Mouse (Mus musculus) ZHBTc4 (cell line): Measurements from ENCODE around the gene Kcnma1.

Experiments used
- DNase-seq: peaks from one replicate; pipeline ENCODE4 v3.0.0-alpha.2; 2011; ENCODE audit warnings: low read depth, low spot score

Gene Kcnma1

GRCm38 (mm10) chr14:23605740-23606139 is 408.6 kb downstream of the Kcnma1 start:
- no peak for DNase-seq

- DNase-seq, result no peak
Observed at GRCm38 (mm10) chr14:23602937-23603336, 411.4 kb downstream of the Kcnma1 start.

- no peak for DNase-seq
Observed at GRCm38 (mm10) chr14:23602054-23602453, 412.2 kb downstream of the Kcnma1 start.

GRCm38 (mm10) chr14:23594629-23595028 is 419.7 kb downstream of the Kcnma1 start:
- DNase-seq, result no peak

- DNase-seq, result peak; percentile 23
Observed at GRCm38 (mm10) chr14:23592826-23593447, 421.4 kb downstream of the Kcnma1 start.

GRCm38 (mm10) chr14:23589744-23590481 is 424.4 kb downstream of the Kcnma1 start:
- no peak for DNase-seq

- no peak for DNase-seq
Observed at GRCm38 (mm10) chr14:23587451-23587850, 426.8 kb downstream of the Kcnma1 start.

- DNase-seq, result peak; percentile 60
Observed at GRCm38 (mm10) chr14:23583235-23583634, 431.1 kb downstream of the Kcnma1 start.

GRCm38 (mm10) chr14:23581282-23581681 is 433.0 kb downstream of the Kcnma1 start:
- DNase-seq, result no peak

GRCm38 (mm10) chr14:23575951-23576350 is 438.3 kb downstream of the Kcnma1 start:
- DNase-seq, result peak; percentile 12

- peak; percentile 13 for DNase-seq
Observed at GRCm38 (mm10) chr14:23574136-23574535, 440.2 kb downstream of the Kcnma1 start.

GRCm38 (mm10) chr14:23573385-23573784 is 440.9 kb downstream of the Kcnma1 start:
- DNase-seq, result no peak

- DNase-seq, result no peak
Observed at GRCm38 (mm10) chr14:23572778-23573177, 441.5 kb downstream of the Kcnma1 start.

- no peak for DNase-seq
Observed at GRCm38 (mm10) chr14:23570251-23570650, 444.0 kb downstream of the Kcnma1 start.

- DNase-seq, result no peak
Observed at GRCm38 (mm10) chr14:23565931-23566330, 448.4 kb downstream of the Kcnma1 start.

- DNase-seq, result no peak
Observed at GRCm38 (mm10) chr14:23564474-23564873, 449.8 kb downstream of the Kcnma1 start.

GRCm38 (mm10) chr14:23563180-23563579 is 451.1 kb downstream of the Kcnma1 start:
- peak; percentile 64 for DNase-seq

GRCm38 (mm10) chr14:23555647-23556046 is 458.6 kb downstream of the Kcnma1 start:
- DNase-seq, result no peak

- DNase-seq, result no peak
Observed at GRCm38 (mm10) chr14:23552252-23552974, 461.9 kb downstream of the Kcnma1 start.

- no peak for DNase-seq
Observed at GRCm38 (mm10) chr14:23550467-23550866, 463.8 kb downstream of the Kcnma1 start.

- DNase-seq, result no peak
Observed at GRCm38 (mm10) chr14:23542131-23542530, 472.2 kb downstream of the Kcnma1 start.

- DNase-seq, result no peak
Observed at GRCm38 (mm10) chr14:23539621-23540020, 474.7 kb downstream of the Kcnma1 start.

GRCm38 (mm10) chr14:23533346-23533745 is 480.9 kb downstream of the Kcnma1 start:
- DNase-seq, result no peak
